Mouse (Mus musculus) ES-Bruce4 (cell line): ENCODE measurements around the gene Pacs2. TPM values are rescaled to one million over a fixed set of nuclear protein-coding genes. Genes with fewer than 3 reads are reported as not detected.
A peak's percentile ranks its signal among the peaks of the same experiment; 100 is the strongest.

ENCODE experiments used
- H3K27ac ChIP-seq: 2 replicates; pipeline ENCODE4 v1.5.1; 2012; ENCODE audit warnings: low read length, inconsistent platforms; ENCODE audit not compliant: insufficient read depth
- H3K27me3 ChIP-seq: 2 replicates; pipeline ENCODE4 v1.6.1; 2012; ENCODE audit warnings: mild to moderate bottlenecking, low read length, inconsistent platforms; ENCODE audit not compliant: control insufficient read depth, poor library complexity, insufficient read depth, severe bottlenecking
- H3K36me3 ChIP-seq: 2 replicates; pipeline ENCODE4 v1.6.1; 2012; ENCODE audit warnings: inconsistent platforms, mild to moderate bottlenecking, low read length, moderate library complexity; ENCODE audit not compliant: control insufficient read depth, poor library complexity, insufficient read depth, severe bottlenecking
- H3K4me1 ChIP-seq: one replicate; pipeline ENCODE4 v1.8.1; 2011; ENCODE audit warnings: low read length; ENCODE audit not compliant: control insufficient read depth, insufficient read depth
- H3K4me3 ChIP-seq: 2 replicates; pipeline ENCODE4 v1.5.1; 2011; ENCODE audit warnings: low read depth, mild to moderate bottlenecking, low read length
- H3K9ac ChIP-seq: 2 replicates; pipeline ENCODE4 v1.6.1; 2012; ENCODE audit warnings: low read depth, mild to moderate bottlenecking, inconsistent platforms; ENCODE audit not compliant: poor library complexity, severe bottlenecking
- H3K9me3 ChIP-seq: replicated peaks from 2 replicates; pipeline ENCODE4 v1.6.1; 2012; ENCODE audit warnings: mild to moderate bottlenecking, low read length, inconsistent platforms; ENCODE audit not compliant: control insufficient read depth, poor library complexity, insufficient read depth, severe bottlenecking
- CTCF ChIP-seq: IDR thresholded peaks from one replicate; pipeline ENCODE4 v1.8.1; 2011; ENCODE audit warnings: low read depth, low read length
- EP300 ChIP-seq: IDR thresholded peaks from 2 replicates; pipeline ENCODE4 v1.6.1; 2011; ENCODE audit warnings: low read depth, low read length; ENCODE audit not compliant: insufficient read depth
- POLR2A ChIP-seq: IDR thresholded peaks from one replicate; pipeline ENCODE4 v1.8.1; 2011; ENCODE audit warnings: low read length; ENCODE audit not compliant: insufficient read depth
- polyA plus RNA-seq: library from polyadenylated mRNA; stranded (reverse); fragments of >200 nt; gene quantifications from 2 replicates; pipeline ENCODE4 v1.2.4, GENCODE M21; 2011; ENCODE audit warnings: low read depth; ENCODE audit not compliant: missing spikeins, insufficient read depth, insufficient read length

The Pacs2 gene
- polyA plus RNA-seq: 20.7 and 23.8 TPM in 2 replicates

GRCm38 (mm10) chr12:113013604-113014558 is at the start of gene Pacs2:
Gene Pacs2, plus strand, starts transcription at chr12:113014508.
- no peak for TF ChIP-seq CTCF
- TF ChIP-seq POLR2A: peak; percentile 67
- H3K36me3 ChIP-seq: no peaks in the 10 kb centered on the region
- H3K4me3 ChIP-seq: peak within 1 kb of the TSS; percentile 99
- no peaks in the 10 kb centered on the region for H3K4me1 ChIP-seq
- no peaks in the 10 kb centered on the region for H3K9me3 ChIP-seq
- no peaks in the 10 kb centered on the region for H3K27me3 ChIP-seq
- peak within 1 kb of the TSS; percentile 72 for H3K9ac ChIP-seq
- peak within 1 kb of the TSS; percentile 62; the same call in 1 of the 2 replicates for H3K27ac ChIP-seq

GRCm38 (mm10) chr12:112965783-112966182 is 48.5 kb upstream of the Pacs2 start:
- H3K36me3 ChIP-seq: peaks cover 12% of the 10 kb centered on the region; the same call in 1 of the 2 replicates

GRCm38 (mm10) chr12:112968943-112969342 is 45.4 kb upstream of the Pacs2 start:
- Histone ChIP-seq H3K27ac (no peak overlapping the region), H3K9me3 (no peaks in the 10 kb centered on the region), H3K9ac (no peak overlapping the region), H3K4me1 (no peaks in the 10 kb centered on the region), H3K27me3 (no peaks in the 10 kb centered on the region), H3K36me3 (peaks cover 11% of the 10 kb centered on the region; the same call in 1 of the 2 replicates), H3K4me3 (no peak overlapping the region)
- TF ChIP-seq POLR2A: no peak
- TF ChIP-seq EP300: no peak
- no peak for TF ChIP-seq CTCF

More at GRCm38 (mm10) chr12:112965783-112966182, 48.5 kb upstream of the Pacs2 start:
- Histone ChIP-seq H3K4me3 (no peak overlapping the region), H3K9ac (no peak overlapping the region), H3K9me3 (no peaks in the 10 kb centered on the region), H3K27me3 (no peaks in the 10 kb centered on the region), H3K4me1 (no peaks in the 10 kb centered on the region), H3K27ac (no peak overlapping the region)
- no peak for TF ChIP-seq CTCF
- TF ChIP-seq EP300: no peak
- TF ChIP-seq POLR2A: no peak

- no peak for TF ChIP-seq EP300
- TF ChIP-seq CTCF: no peak
- TF ChIP-seq POLR2A: no peak
- Histone ChIP-seq H3K27ac (no peak overlapping the region), H3K36me3 (peaks cover 7% of the 10 kb centered on the region; the same call in 1 of the 2 replicates)
Measured at GRCm38 (mm10) chr12:112969616-112970015, 44.7 kb upstream of the Pacs2 start.

GRCm38 (mm10) chr12:112974736-112975135 is 39.6 kb upstream of the Pacs2 start:
- Histone ChIP-seq H3K9ac (no peak overlapping the region), H3K4me1 (peaks cover 4% of the 10 kb centered on the region), H3K36me3 (peaks cover 11% of the 10 kb centered on the region; the same call in 1 of the 2 replicates), H3K27ac (no peak overlapping the region), H3K27me3 (no peaks in the 10 kb centered on the region), H3K4me3 (no peak overlapping the region), H3K9me3 (no peaks in the 10 kb centered on the region)
- TF ChIP-seq EP300 (no peak), CTCF (no peak), POLR2A (no peak)

More at GRCm38 (mm10) chr12:112969616-112970015, 44.7 kb upstream of the Pacs2 start:
- Histone ChIP-seq H3K4me3 (no peak overlapping the region), H3K9ac (no peak overlapping the region), H3K27me3 (no peaks in the 10 kb centered on the region), H3K9me3 (no peaks in the 10 kb centered on the region), H3K4me1 (no peaks in the 10 kb centered on the region)
